Mouse (Mus musculus) intestine, postnatal 0 days (tissue): ENCODE results near the gene Cacnb2. TPM values are rescaled to one million over a fixed set of nuclear protein-coding genes. Genes with fewer than 3 reads are reported as not detected.

Experiments used
- ATAC-seq: fragments of 200-750 bp; cut with Nextera tagmentation; 2 replicates; pipeline ENCODE4 v1.8.0; 2017; ENCODE audit warnings: mild to moderate bottlenecking, moderate TSS enrichment, moderate library complexity
- H3K27ac ChIP-seq: fragments of 300-500 bp; sonication (generic); 2 replicates; pipeline ENCODE4 v1.5.1; 2014; ENCODE audit warnings: mild to moderate bottlenecking, low read depth, low read length, moderate library complexity
- H3K27me3 ChIP-seq: fragments of 300-500 bp; sonication (generic); replicated peaks from 2 replicates; pipeline ENCODE4 v1.6.1; 2014; ENCODE audit warnings: low read length, mixed read lengths; ENCODE audit not compliant: control insufficient read depth, insufficient read depth
- H3K36me3 ChIP-seq: fragments of 300-500 bp; sonication (generic); 2 replicates; pipeline ENCODE4 v1.6.1; 2014; ENCODE audit warnings: mild to moderate bottlenecking, moderate library complexity; ENCODE audit not compliant: control insufficient read depth, insufficient read depth
- H3K4me1 ChIP-seq: fragments of 300-500 bp; sonication (generic); replicated peaks from 2 replicates; pipeline ENCODE4 v1.6.1; 2014; ENCODE audit warnings: antibody characterized with exemption, low read length, mixed read lengths; ENCODE audit not compliant: control insufficient read depth, insufficient read depth
- H3K4me2 ChIP-seq: fragments of 300-500 bp; sonication (generic); replicated peaks from 2 replicates; pipeline ENCODE4 v1.6.1; 2014; ENCODE audit warnings: low read depth, mild to moderate bottlenecking, moderate library complexity
- H3K4me3 ChIP-seq: fragments of 300-500 bp; sonication (generic); 2 replicates; pipeline ENCODE4 v1.5.1; 2014; ENCODE audit warnings: low read depth, low read length
- H3K9ac ChIP-seq: fragments of 300-500 bp; sonication (generic); 2 replicates; pipeline ENCODE4 v1.6.1; 2014; ENCODE audit warnings: mild to moderate bottlenecking, low read depth, low read length
- H3K9me3 ChIP-seq: fragments of 300-500 bp; sonication (generic); 2 replicates; pipeline ENCODE4 v1.6.1; 2016; ENCODE audit warnings: mixed run types; ENCODE audit not compliant: control insufficient read depth
- CTCF ChIP-seq: sonication (generic); IDR thresholded peaks from 2 replicates; pipeline ENCODE4 v1.5.1; 2016; ENCODE audit warnings: low read depth, mild to moderate bottlenecking, control low read depth, antibody characterized with exemption, moderate library complexity
- WGBS: fragments of 180-500 bp; shearing (Covaris S2); extraction: QIAGEN DNeasy Blood & Tissue Kit; methylation state at CpG from one replicate; pipeline ENCODE4 v1.1.7; 2014; 5-methylcytosine and 5-hydroxymethylcytosine counted together
- polyA plus RNA-seq: library from polyadenylated mRNA; unstranded; fragments of >200 nt; fragmentation: Nextera tagmentation; extraction: Ambion mirVana; gene quantifications from 2 replicates; pipeline ENCODE4 v1.2.1, GENCODE M21; 2015

Cacnb2 gene
- polyA plus RNA-seq, 1 experiment from 2014 or later: 0.99 TPM

- WGBS: 81% methylated on average over 6 of the region's 6 CpGs
- H3K27me3 ChIP-seq: no peaks in the 10 kb centered on the region
- ATAC-seq: no peak
- H3K4me2 ChIP-seq: no peak overlapping the region
- no peak for TF ChIP-seq CTCF
- H3K27ac ChIP-seq: no peak overlapping the region
- H3K36me3 ChIP-seq: no peaks in the 10 kb centered on the region
- H3K9ac ChIP-seq: no peak overlapping the region
- H3K9me3 ChIP-seq: no peaks in the 10 kb centered on the region
- no peak overlapping the region for H3K4me3 ChIP-seq
- H3K4me1 ChIP-seq: no peaks in the 10 kb centered on the region
Observed at GRCm38 (mm10) chr2:14639877-14640276, 37.0 kb downstream of the Cacnb2 start.

- Histone ChIP-seq H3K27ac (no peak overlapping the region), H3K9me3 (no peaks in the 10 kb centered on the region), H3K27me3 (no peaks in the 10 kb centered on the region), H3K36me3 (no peaks in the 10 kb centered on the region), H3K4me3 (no peak overlapping the region), H3K4me2 (no peak overlapping the region), H3K9ac (no peak overlapping the region), H3K4me1 (no peaks in the 10 kb centered on the region)
- TF ChIP-seq CTCF: no peak
- 25% methylated on average over 2 of the region's 2 CpGs for WGBS
- ATAC-seq: no peak
Observed at GRCm38 (mm10) chr2:14641040-14641439, 38.2 kb downstream of the Cacnb2 start.

- H3K4me2 ChIP-seq: no peak overlapping the region
- H3K9me3 ChIP-seq: no peaks in the 10 kb centered on the region
- no peak overlapping the region for H3K27ac ChIP-seq
- ATAC-seq: no peak
- WGBS: 46% methylated on average over 2 of the region's 2 CpGs
- no peaks in the 10 kb centered on the region for H3K36me3 ChIP-seq
- no peak overlapping the region for H3K4me3 ChIP-seq
- TF ChIP-seq CTCF: no peak
- no peaks in the 10 kb centered on the region for H3K4me1 ChIP-seq
- no peak overlapping the region for H3K9ac ChIP-seq
- H3K27me3 ChIP-seq: no peaks in the 10 kb centered on the region
Observed at GRCm38 (mm10) chr2:14651268-14651667, 48.4 kb downstream of the Cacnb2 start.

GRCm38 (mm10) chr2:14656673-14657072 is 53.8 kb downstream of the Cacnb2 start:
- no peaks in the 10 kb centered on the region for H3K9me3 ChIP-seq
- TF ChIP-seq CTCF: no peak
- no peak overlapping the region for H3K4me2 ChIP-seq
- no peak overlapping the region for H3K9ac ChIP-seq
- H3K36me3 ChIP-seq: no peaks in the 10 kb centered on the region
- H3K27ac ChIP-seq: no peak overlapping the region
- H3K4me3 ChIP-seq: no peak overlapping the region
- no peaks in the 10 kb centered on the region for H3K27me3 ChIP-seq
- 63% methylated on average over 4 of the region's 4 CpGs for WGBS
- ATAC-seq: no peak
- no peaks in the 10 kb centered on the region for H3K4me1 ChIP-seq

GRCm38 (mm10) chr2:14657205-14657844 is 54.4 kb downstream of the Cacnb2 start:
- no peak overlapping the region for H3K9ac ChIP-seq
- H3K27ac ChIP-seq: no peak overlapping the region
- H3K4me1 ChIP-seq: no peaks in the 10 kb centered on the region
- TF ChIP-seq CTCF: no peak
- ATAC-seq: no peak
- H3K4me2 ChIP-seq: no peak overlapping the region
- H3K27me3 ChIP-seq: no peaks in the 10 kb centered on the region
- no peak overlapping the region for H3K4me3 ChIP-seq
- no peaks in the 10 kb centered on the region for H3K9me3 ChIP-seq
- H3K36me3 ChIP-seq: no peaks in the 10 kb centered on the region
- WGBS: 73% methylated on average over 3 of the region's 3 CpGs

GRCm38 (mm10) chr2:14665213-14665612 is 62.3 kb downstream of the Cacnb2 start:
- WGBS: 48% methylated on average over 1 of the region's 1 CpGs
- no peak overlapping the region for H3K4me2 ChIP-seq
- TF ChIP-seq CTCF: no peak
- H3K9me3 ChIP-seq: no peaks in the 10 kb centered on the region
- H3K9ac ChIP-seq: no peak overlapping the region
- no peaks in the 10 kb centered on the region for H3K4me1 ChIP-seq
- H3K27me3 ChIP-seq: no peaks in the 10 kb centered on the region
- no peaks in the 10 kb centered on the region for H3K36me3 ChIP-seq
- ATAC-seq: no peak
- H3K4me3 ChIP-seq: no peak overlapping the region
- no peak overlapping the region for H3K27ac ChIP-seq

- H3K9me3 ChIP-seq: no peaks in the 10 kb centered on the region
Observed at GRCm38 (mm10) chr2:14672117-14672516, 69.2 kb downstream of the Cacnb2 start.

More at GRCm38 (mm10) chr2:14672117-14672516, 69.2 kb downstream of the Cacnb2 start:
- H3K27ac ChIP-seq: no peak overlapping the region
- H3K4me2 ChIP-seq: no peak overlapping the region
- no peak for TF ChIP-seq CTCF
- no peak overlapping the region for H3K4me3 ChIP-seq
- H3K9ac ChIP-seq: no peak overlapping the region
- ATAC-seq: no peak
- H3K4me1 ChIP-seq: no peaks in the 10 kb centered on the region
- H3K27me3 ChIP-seq: no peaks in the 10 kb centered on the region
- WGBS: 93% methylated on average over 8 of the region's 8 CpGs
- H3K36me3 ChIP-seq: no peaks in the 10 kb centered on the region
